Mouse (Mus musculus): Measurements from ENCODE around the gene 4933415A04Rik. TPM values are rescaled to one million over a fixed set of nuclear protein-coding genes. Genes with fewer than 3 reads are reported as not detected.

Gene 4933415A04Rik
- total and polyA plus RNA-seq, 2 experiments from 2014 or later, result 0.27 to 2.3 TPM

GRCm38 (mm10) chr11:43631645-43632044 is 44.8 kb downstream of the 4933415A04Rik start:
- DNase-seq (ENCODE audit: low spot score) (no peak), ATAC-seq (ENCODE audit: low FRiP score) (no peak)
- Histone ChIP-seq H3K4me3 (ENCODE audit: low read depth, low read length) (no peak overlapping the region), H3K27ac (ENCODE audit: low read depth, low read length) (no peak overlapping the region), H3K27me3 (ENCODE audit: insufficient read depth, low read length) (no peaks in the 10 kb centered on the region), H3K4me2 (ENCODE audit: low read depth, low read length, poor library complexity, severe bottlenecking) (no peak overlapping the region), H3K9me3 (ENCODE audit: low read length) (no peaks in the 10 kb centered on the region), H3K4me1 (ENCODE audit: insufficient read depth, low read length) (peaks cover 10% of the 10 kb centered on the region), H3K9ac (replicated peaks; ENCODE audit: low read length, poor library complexity, severe bottlenecking) (no peak overlapping the region), H3K36me3 (ENCODE audit: insufficient read depth, low read length) (no peaks in the 10 kb centered on the region)
- 93% methylated on average over 9 of the region's 9 CpGs for WGBS
- TF ChIP-seq CTCF (IDR thresholded peaks at IDR 0.05), result no peak

- DNase-seq (ENCODE audit: low spot score) (no peak), ATAC-seq (ENCODE audit: low FRiP score) (no peak)
- Histone ChIP-seq H3K4me3 (ENCODE audit: low read depth, low read length) (no peak overlapping the region), H3K4me2 (ENCODE audit: low read depth, low read length, poor library complexity, severe bottlenecking) (no peak overlapping the region), H3K27ac (ENCODE audit: low read depth, low read length) (no peak overlapping the region), H3K9me3 (ENCODE audit: low read length) (no peaks in the 10 kb centered on the region), H3K9ac (replicated peaks; ENCODE audit: low read length, poor library complexity, severe bottlenecking) (no peak overlapping the region), H3K4me1 (ENCODE audit: insufficient read depth, low read length) (peaks cover 3% of the 10 kb centered on the region; the same call in 1 of the 2 replicates), H3K27me3 (ENCODE audit: insufficient read depth, low read length) (no peaks in the 10 kb centered on the region), H3K36me3 (ENCODE audit: insufficient read depth, low read length) (no peaks in the 10 kb centered on the region)
- no peak for TF ChIP-seq CTCF (IDR thresholded peaks at IDR 0.05)
- 51% methylated on average over 4 of the region's 4 CpGs for WGBS
These were observed 45.7 kb downstream of the 4933415A04Rik start for GRCm38 (mm10) chr11:43632566-43632965.

- H3K27ac ChIP-seq (ENCODE audit: low read depth, low read length), result no peak overlapping the region
- H3K4me2 ChIP-seq (ENCODE audit: low read depth, low read length, poor library complexity, severe bottlenecking), result no peak overlapping the region
- no peaks in the 10 kb centered on the region for H3K36me3 ChIP-seq (ENCODE audit: insufficient read depth, low read length)
- H3K9me3 ChIP-seq (ENCODE audit: low read length), result no peaks in the 10 kb centered on the region
- DNase-seq (ENCODE audit: low spot score), result no peak
- ATAC-seq (ENCODE audit: low FRiP score), result no peak
- no peak for TF ChIP-seq CTCF (IDR thresholded peaks at IDR 0.05)
- no peaks in the 10 kb centered on the region for H3K27me3 ChIP-seq (ENCODE audit: insufficient read depth, low read length)
- H3K9ac ChIP-seq (replicated peaks; ENCODE audit: low read length, poor library complexity, severe bottlenecking), result no peak overlapping the region
- H3K4me3 ChIP-seq (ENCODE audit: low read depth, low read length), result no peak overlapping the region
- WGBS, result 81% methylated on average over 6 of the region's 6 CpGs
- H3K4me1 ChIP-seq (ENCODE audit: insufficient read depth, low read length), result peaks cover 3% of the 10 kb centered on the region; the same call in 1 of the 2 replicates
These were observed 46.3 kb downstream of the 4933415A04Rik start for GRCm38 (mm10) chr11:43633165-43633564.

- no peak overlapping the region for H3K4me3 ChIP-seq (ENCODE audit: low read depth, low read length)
- 28% methylated on average over 18 of the region's 19 CpGs for WGBS
- DNase-seq (ENCODE audit: low spot score) (peak; percentile 56), ATAC-seq (ENCODE audit: low FRiP score) (peak; percentile 51; the same call in 1 of the 2 replicates)
- no peaks in the 10 kb centered on the region for H3K36me3 ChIP-seq (ENCODE audit: insufficient read depth, low read length)
- H3K4me1 ChIP-seq (ENCODE audit: insufficient read depth, low read length), result peaks cover 3% of the 10 kb centered on the region; the same call in 1 of the 2 replicates
- no peaks in the 10 kb centered on the region for H3K9me3 ChIP-seq (ENCODE audit: low read length)
- H3K27ac ChIP-seq (ENCODE audit: low read depth, low read length), result no peak overlapping the region; the same call in 1 of the 2 replicates
- no peaks in the 10 kb centered on the region for H3K27me3 ChIP-seq (ENCODE audit: insufficient read depth, low read length)
- peak; percentile 16; the same call in 1 of the 2 replicates for TF ChIP-seq CTCF (IDR thresholded peaks at IDR 0.05)
- no peak overlapping the region for H3K9ac ChIP-seq (replicated peaks; ENCODE audit: low read length, poor library complexity, severe bottlenecking)
- H3K4me2 ChIP-seq (ENCODE audit: low read depth, low read length, poor library complexity, severe bottlenecking), result no peak overlapping the region
These were observed 47.0 kb downstream of the 4933415A04Rik start for GRCm38 (mm10) chr11:43633658-43634401.

- no peaks in the 10 kb centered on the region for H3K27me3 ChIP-seq (ENCODE audit: insufficient read depth, low read length)
- ATAC-seq (ENCODE audit: low FRiP score) (no peak), DNase-seq (ENCODE audit: low spot score) (no peak)
- no peak overlapping the region for H3K27ac ChIP-seq (ENCODE audit: low read depth, low read length)
- H3K4me3 ChIP-seq (ENCODE audit: low read depth, low read length), result no peak overlapping the region
- H3K9me3 ChIP-seq (ENCODE audit: low read length), result no peaks in the 10 kb centered on the region
- WGBS, result 81% methylated on average over 4 of the region's 4 CpGs
- H3K9ac ChIP-seq (replicated peaks; ENCODE audit: low read length, poor library complexity, severe bottlenecking), result no peak overlapping the region
- no peaks in the 10 kb centered on the region for H3K36me3 ChIP-seq (ENCODE audit: insufficient read depth, low read length)
- H3K4me2 ChIP-seq (ENCODE audit: low read depth, low read length, poor library complexity, severe bottlenecking), result no peak overlapping the region
- H3K4me1 ChIP-seq (ENCODE audit: insufficient read depth, low read length), result peaks cover 3% of the 10 kb centered on the region; the same call in 1 of the 2 replicates
- TF ChIP-seq CTCF (IDR thresholded peaks at IDR 0.05), result no peak
These were observed 49.9 kb downstream of the 4933415A04Rik start for GRCm38 (mm10) chr11:43636761-43637160.

- Histone ChIP-seq H3K36me3 (ENCODE audit: insufficient read depth, low read length) (no peaks in the 10 kb centered on the region), H3K4me3 (ENCODE audit: low read depth, low read length) (no peak overlapping the region), H3K27ac (ENCODE audit: low read depth, low read length) (no peak overlapping the region), H3K27me3 (ENCODE audit: insufficient read depth, low read length) (no peaks in the 10 kb centered on the region), H3K9me3 (ENCODE audit: low read length) (no peaks in the 10 kb centered on the region), H3K4me1 (ENCODE audit: insufficient read depth, low read length) (peaks cover 3% of the 10 kb centered on the region; the same call in 1 of the 2 replicates), H3K9ac (replicated peaks; ENCODE audit: low read length, poor library complexity, severe bottlenecking) (no peak overlapping the region), H3K4me2 (ENCODE audit: low read depth, low read length, poor library complexity, severe bottlenecking) (no peak overlapping the region)
- ATAC-seq (ENCODE audit: low FRiP score) (no peak), DNase-seq (ENCODE audit: low spot score) (no peak)
- 95% methylated on average over 3 of the region's 3 CpGs for WGBS
- TF ChIP-seq CTCF (IDR thresholded peaks at IDR 0.05), result no peak
These were observed 51.6 kb downstream of the 4933415A04Rik start for GRCm38 (mm10) chr11:43638486-43638885.

Other genes with a start within 250 kb of the 4933415A04Rik start
- gene Pttg1, start 160.8 kb upstream of the 4933415A04Rik start, total RNA-seq (2014; rRNA removed), result 51.9 TPM in 2 replicates
- gene Pttg1, start 160.8 kb upstream of the 4933415A04Rik start, polyA plus RNA-seq (2015; fragmentation: Nextera tagmentation; extraction: Ambion mirVana), result 74.3 and 79.3 TPM in 2 replicates
- gene Slu7, start 153.3 kb upstream of the 4933415A04Rik start, total RNA-seq (2014; rRNA removed), result 16.5 and 21.3 TPM in 2 replicates
- 55.4 and 58.3 TPM in 2 replicates for gene Slu7, start 153.3 kb upstream of the 4933415A04Rik start, polyA plus RNA-seq (2015; fragmentation: Nextera tagmentation; extraction: Ambion mirVana)
- gene C1qtnf2, start 112.8 kb upstream of the 4933415A04Rik start, total RNA-seq (2014; rRNA removed), result 15.0 and 15.9 TPM in 2 replicates
- 21.4 and 22.4 TPM in 2 replicates for gene C1qtnf2, start 112.8 kb upstream of the 4933415A04Rik start, polyA plus RNA-seq (2015; fragmentation: Nextera tagmentation; extraction: Ambion mirVana)
- 2.2 and 4.4 TPM in 2 replicates for gene Ccnjl, start 58.3 kb upstream of the 4933415A04Rik start, total RNA-seq (2014; rRNA removed)
- gene Ccnjl, start 58.3 kb upstream of the 4933415A04Rik start, polyA plus RNA-seq (2015; fragmentation: Nextera tagmentation; extraction: Ambion mirVana), result 3.1 and 3.2 TPM in 2 replicates
- gene Fabp6, start 14.5 kb downstream of the 4933415A04Rik start, total RNA-seq (2014; rRNA removed), result not detected in 2 replicates
- not detected in 2 replicates for gene Fabp6, start 14.5 kb downstream of the 4933415A04Rik start, polyA plus RNA-seq (2015; fragmentation: Nextera tagmentation; extraction: Ambion mirVana)
- gene Pwwp2a, start 95.0 kb downstream of the 4933415A04Rik start, total RNA-seq (2014; rRNA removed), result 19.9 and 29.2 TPM in 2 replicates
- 16.9 and 18.8 TPM in 2 replicates for gene Pwwp2a, start 95.0 kb downstream of the 4933415A04Rik start, polyA plus RNA-seq (2015; fragmentation: Nextera tagmentation; extraction: Ambion mirVana)
- gene Ttc1, start 161.0 kb downstream of the 4933415A04Rik start, total RNA-seq (2014; rRNA removed), result 30.0 and 37.6 TPM in 2 replicates
- 76.3 and 83.2 TPM in 2 replicates for gene Ttc1, start 161.0 kb downstream of the 4933415A04Rik start, polyA plus RNA-seq (2015; fragmentation: Nextera tagmentation; extraction: Ambion mirVana)